Mouse (Mus musculus) forebrain, postnatal 0 days (tissue): ENCODE measurements around the gene Slc25a26. TPM values are rescaled to one million over a fixed set of nuclear protein-coding genes. Genes with fewer than 3 reads are reported as not detected.

Experiments used
- ATAC-seq: fragments of 200-750 bp; cut with Nextera tagmentation; 2 replicates; pipeline ENCODE4 v1.8.0; 2017; ENCODE audit warnings: mild to moderate bottlenecking, moderate library complexity
- DNase-seq: peaks from one replicate; pipeline ENCODE4 v3.0.0-alpha.2; 2015
- H3K27ac ChIP-seq: fragments of 300-500 bp; sonication (generic); 2 replicates; pipeline ENCODE4 v1.5.1; 2014; ENCODE audit warnings: low read depth, mild to moderate bottlenecking, antibody characterized with exemption, low read length, moderate library complexity, mixed read lengths
- H3K27me3 ChIP-seq: fragments of 300-500 bp; sonication (generic); 2 replicates; pipeline ENCODE4 v1.6.1; 2014; ENCODE audit warnings: mild to moderate bottlenecking, low read length, mixed read lengths; ENCODE audit not compliant: insufficient read depth
- H3K36me3 ChIP-seq: fragments of 300-500 bp; sonication (generic); 2 replicates; pipeline ENCODE4 v1.6.1; 2014; ENCODE audit warnings: mild to moderate bottlenecking, moderate library complexity; ENCODE audit not compliant: insufficient read depth
- H3K4me1 ChIP-seq: fragments of 300-500 bp; sonication (generic); 2 replicates; pipeline ENCODE4 v1.6.1; 2014; ENCODE audit warnings: antibody characterized with exemption; ENCODE audit not compliant: insufficient read depth
- H3K4me2 ChIP-seq: fragments of 300-500 bp; sonication (generic); 2 replicates; pipeline ENCODE4 v1.6.1; 2014; ENCODE audit warnings: low read depth, mild to moderate bottlenecking, moderate library complexity
- H3K4me3 ChIP-seq: fragments of 300-500 bp; sonication (generic); 2 replicates; pipeline ENCODE4 v1.5.1; 2014; ENCODE audit warnings: low read depth, low read length, mixed read lengths
- H3K9ac ChIP-seq: fragments of 300-500 bp; sonication (generic); 2 replicates; pipeline ENCODE4 v1.6.1; 2014; ENCODE audit warnings: mild to moderate bottlenecking
- H3K9me3 ChIP-seq: fragments of 300-500 bp; sonication (generic); 2 replicates; pipeline ENCODE4 v1.6.1; 2016; ENCODE audit warnings: low read length
- CTCF ChIP-seq: sonication (generic); IDR thresholded peaks from 2 replicates; pipeline ENCODE4 v1.5.1; 2016; ENCODE audit warnings: antibody characterized with exemption, control low read depth, low read depth
- whole genome bisulfite sequencing: fragments of 180-500 bp; shearing (Covaris S2); extraction: QIAGEN DNeasy Blood & Tissue Kit; methylation state at CpG from one replicate; pipeline ENCODE4 v1.1.7; 2014; 5-methylcytosine and 5-hydroxymethylcytosine counted together
- polyA plus RNA-seq: library from polyadenylated mRNA; unstranded; fragments of >200 nt; fragmentation: Nextera tagmentation; extraction: Ambion mirVana; gene quantifications from 2 replicates; pipeline ENCODE4 v1.2.1, GENCODE M21; 2015
- total RNA-seq: library from RNA; depleted of rRNA; stranded (reverse); fragments of >200 nt; gene quantifications from 2 replicates; pipeline ENCODE4 v1.2.3, GENCODE M21; 2014

Slc25a26 gene
- total and polyA plus RNA-seq, 2 experiments from 2014 or later, result 8.0 to 8.7 TPM

DNA sequence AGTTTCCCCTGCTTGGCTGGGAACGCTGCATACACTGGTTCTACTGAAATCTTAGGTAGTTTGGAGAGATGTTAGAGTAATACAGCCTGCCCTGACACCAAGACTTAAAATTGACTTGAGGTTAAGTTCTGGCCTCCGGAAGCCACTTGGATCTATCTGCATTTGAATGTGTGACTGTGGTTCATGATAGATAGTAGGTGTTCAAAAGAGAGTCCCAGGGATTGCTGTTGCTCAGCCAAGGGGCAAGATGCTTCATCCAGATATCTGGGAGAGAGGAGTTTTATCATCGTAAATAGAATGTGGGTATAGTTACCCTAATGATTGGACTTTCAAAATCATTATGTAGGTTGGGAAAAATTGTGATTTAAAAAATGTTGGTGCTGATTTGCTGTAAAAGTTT, 40.0 kb downstream of the Slc25a26 start:
- H3K9ac ChIP-seq, result no peak overlapping the region
- H3K36me3 ChIP-seq, result 0 out of 2 replicates have a peak, but pooled peaks cover 4% of the 10 kb centered on the region
- no peak overlapping the region for H3K4me2 ChIP-seq
- DNase-seq (no peak), ATAC-seq (no peak)
- 85% methylated on average over 3 of the region's 3 CpGs for WGBS
- H3K4me3 ChIP-seq, result no peak overlapping the region
- no peaks in the 10 kb centered on the region for H3K27me3 ChIP-seq
- no peaks in the 10 kb centered on the region for H3K9me3 ChIP-seq
- TF ChIP-seq CTCF, result no peak
- H3K27ac ChIP-seq, result no peak overlapping the region
- H3K4me1 ChIP-seq, result no peaks in the 10 kb centered on the region

DNA sequence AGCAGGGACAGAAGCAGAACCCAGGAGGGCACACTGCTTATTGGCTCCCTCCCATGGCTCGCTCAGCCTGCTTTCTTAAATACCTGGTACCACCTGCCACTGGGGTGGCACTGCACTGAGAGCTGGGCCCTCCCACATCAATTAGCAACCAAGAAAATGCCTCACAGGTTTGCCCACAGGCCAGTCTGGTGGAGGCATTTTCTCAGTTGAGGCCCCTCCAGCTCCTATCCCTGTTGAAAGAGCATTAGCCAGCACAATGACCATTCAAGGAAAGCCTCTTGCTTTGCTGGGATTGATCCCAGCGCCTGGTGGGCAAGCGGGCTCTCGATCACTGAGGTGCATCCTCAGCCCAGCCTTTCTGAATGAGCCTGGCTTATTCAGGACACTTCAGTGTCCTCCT, 40.5 kb downstream of the Slc25a26 start:
- WGBS, result 39% methylated on average over 4 of the region's 4 CpGs
- Histone ChIP-seq H3K9ac (no peak overlapping the region), H3K36me3 (0 out of 2 replicates have a peak, but pooled peaks cover 4% of the 10 kb centered on the region), H3K4me2 (no peak overlapping the region), H3K27ac (no peak overlapping the region), H3K9me3 (no peaks in the 10 kb centered on the region), H3K4me3 (no peak overlapping the region), H3K4me1 (no peaks in the 10 kb centered on the region), H3K27me3 (no peaks in the 10 kb centered on the region)
- TF ChIP-seq CTCF, result no peak
- DNase-seq (no peak), ATAC-seq (no peak)

DNA sequence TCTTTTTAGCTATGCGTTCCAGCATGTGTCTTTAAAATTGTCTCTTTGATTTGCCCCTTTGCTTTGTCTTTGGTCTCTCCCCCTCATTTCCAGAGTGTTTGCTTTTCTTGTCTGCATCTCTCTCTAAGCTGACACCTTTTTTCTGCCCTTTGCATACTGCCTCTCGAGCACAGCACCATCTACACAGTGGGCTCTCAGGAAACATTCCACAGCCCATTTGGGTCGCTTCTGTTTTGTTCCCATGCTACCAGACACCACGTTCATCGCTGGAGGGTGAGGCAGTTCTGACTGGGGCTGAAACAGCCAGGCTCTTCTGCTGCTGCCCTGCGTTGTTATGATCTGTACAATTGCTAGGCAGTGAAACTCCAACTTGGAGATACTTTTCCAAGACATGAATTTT, 41.0 kb downstream of the Slc25a26 start:
- no peak for ATAC-seq
- Histone ChIP-seq H3K4me2 (no peak overlapping the region), H3K4me1 (no peaks in the 10 kb centered on the region), H3K9me3 (no peaks in the 10 kb centered on the region), H3K27me3 (no peaks in the 10 kb centered on the region), H3K4me3 (no peak overlapping the region), H3K36me3 (0 out of 2 replicates have a peak, but pooled peaks cover 3% of the 10 kb centered on the region), H3K27ac (no peak overlapping the region), H3K9ac (no peak overlapping the region)
- no peak for TF ChIP-seq CTCF
- no peak for DNase-seq
- WGBS, result 27% methylated on average over 6 of the region's 6 CpGs

DNA sequence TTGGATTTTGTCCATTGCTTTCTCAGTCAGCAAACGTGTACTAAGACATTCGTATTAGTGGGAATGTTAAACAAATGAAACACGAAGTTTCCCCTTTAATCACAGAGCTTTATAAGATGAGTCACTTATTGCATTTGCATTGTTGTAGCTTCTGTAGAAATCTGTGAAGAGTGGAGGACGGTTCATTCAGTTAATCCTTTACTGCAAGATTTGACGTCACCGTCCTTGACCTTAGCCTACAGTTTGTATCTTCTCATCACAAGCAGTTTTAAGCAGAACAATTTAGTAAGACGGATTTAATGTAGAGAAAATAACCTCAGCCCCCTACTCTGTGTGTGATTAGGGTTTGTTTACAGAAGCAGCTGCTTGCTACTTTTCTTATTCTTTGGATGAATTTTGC, 41.7 kb downstream of the Slc25a26 start:
- DNase-seq (no peak), ATAC-seq (no peak)
- H3K4me1 ChIP-seq, result no peaks in the 10 kb centered on the region
- no peak overlapping the region for H3K4me2 ChIP-seq
- H3K27ac ChIP-seq, result no peak overlapping the region
- H3K4me3 ChIP-seq, result no peak overlapping the region
- H3K9ac ChIP-seq, result no peak overlapping the region
- H3K9me3 ChIP-seq, result no peaks in the 10 kb centered on the region
- no peak for TF ChIP-seq CTCF
- no peaks in the 10 kb centered on the region for H3K27me3 ChIP-seq
- H3K36me3 ChIP-seq, result no peaks in the 10 kb centered on the region
- WGBS, result 57% methylated on average over 7 of the region's 7 CpGs

DNA sequence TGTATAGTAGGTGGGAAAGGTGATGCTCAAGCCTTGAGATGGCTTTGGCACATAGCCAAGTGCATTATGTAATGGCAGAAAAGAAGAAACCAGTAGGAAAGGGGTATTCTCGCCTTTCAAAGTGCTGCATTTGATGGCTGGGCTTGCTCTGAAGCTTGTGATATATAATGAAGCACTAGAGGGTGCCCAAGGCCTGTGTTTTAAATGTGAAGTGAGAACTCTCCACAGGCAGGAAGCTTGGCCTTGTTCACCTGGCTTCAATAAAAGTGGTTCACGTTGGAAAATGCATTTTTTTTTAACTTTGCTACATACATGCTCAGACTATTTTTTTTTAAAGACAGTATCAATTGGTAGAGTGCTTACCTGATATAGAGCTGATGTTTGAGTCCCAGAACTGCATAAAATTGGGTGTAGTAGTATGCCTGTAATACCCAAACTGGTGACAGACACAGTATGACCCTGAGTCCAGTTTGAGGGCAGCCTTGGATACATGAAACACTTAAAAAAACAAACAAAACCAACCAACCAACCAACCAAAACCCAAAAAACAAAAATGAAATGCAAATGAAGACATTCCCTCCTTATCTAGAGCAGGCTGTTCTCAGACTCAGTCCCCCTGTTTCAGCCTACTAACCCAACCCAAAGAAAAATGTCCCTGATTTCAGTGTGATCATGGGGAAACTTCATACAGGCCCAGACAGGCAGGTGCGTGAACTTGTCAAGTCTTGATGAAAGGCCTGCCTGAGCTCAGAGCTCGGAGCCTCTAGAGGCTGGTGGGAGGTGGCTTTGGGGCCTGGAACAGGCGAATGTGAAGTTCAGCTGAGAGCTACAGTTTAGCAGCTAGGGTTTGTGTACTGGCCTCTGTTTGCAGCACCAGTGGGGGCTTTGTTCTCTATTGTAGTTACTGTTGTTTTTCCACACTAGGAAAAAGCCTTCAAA, 44.0 kb downstream of the Slc25a26 start:
- peak; percentile 82 for ATAC-seq
- peak; percentile 81 for TF ChIP-seq CTCF

DNA sequence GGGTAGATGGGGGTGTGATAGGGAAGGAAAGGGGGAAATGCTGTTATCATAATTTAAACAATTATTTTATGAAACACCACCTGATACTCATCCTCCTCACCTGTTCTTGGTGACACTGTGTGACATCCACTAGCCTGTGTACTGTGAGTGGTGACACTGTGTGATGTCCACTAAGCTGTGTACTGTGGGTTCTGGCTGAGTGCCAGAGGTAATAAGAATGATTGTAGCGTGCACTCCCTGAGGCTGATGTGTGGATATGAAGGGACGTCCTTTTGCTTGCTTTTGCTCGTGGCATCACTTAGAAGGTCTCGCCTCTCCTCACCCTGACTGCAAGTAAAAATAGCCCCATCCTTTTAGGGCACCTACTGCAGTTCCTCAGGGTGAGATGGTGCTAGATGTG, 47.1 kb downstream of the Slc25a26 start:
- Histone ChIP-seq H3K36me3 (no peaks in the 10 kb centered on the region), H3K27me3 (no peaks in the 10 kb centered on the region), H3K4me2 (no peak overlapping the region), H3K9me3 (no peaks in the 10 kb centered on the region), H3K4me3 (no peak overlapping the region), H3K4me1 (no peaks in the 10 kb centered on the region), H3K9ac (no peak overlapping the region), H3K27ac (no peak overlapping the region)
- DNase-seq, result no peak
- no peak for TF ChIP-seq CTCF
- WGBS, result 52% methylated on average over 4 of the region's 4 CpGs
- ATAC-seq, result no peak

More for the DNA sequence above, 44.0 kb downstream of the Slc25a26 start:
- Histone ChIP-seq H3K4me2 (no peak overlapping the region), H3K4me1 (no peaks in the 10 kb centered on the region), H3K27ac (no peak overlapping the region), H3K9ac (no peak overlapping the region), H3K27me3 (no peaks in the 10 kb centered on the region), H3K9me3 (no peaks in the 10 kb centered on the region), H3K36me3 (no peaks in the 10 kb centered on the region), H3K4me3 (no peak overlapping the region)
- peak; percentile 84 for DNase-seq
- WGBS, result 44% methylated on average over 5 of the region's 5 CpGs

DNA sequence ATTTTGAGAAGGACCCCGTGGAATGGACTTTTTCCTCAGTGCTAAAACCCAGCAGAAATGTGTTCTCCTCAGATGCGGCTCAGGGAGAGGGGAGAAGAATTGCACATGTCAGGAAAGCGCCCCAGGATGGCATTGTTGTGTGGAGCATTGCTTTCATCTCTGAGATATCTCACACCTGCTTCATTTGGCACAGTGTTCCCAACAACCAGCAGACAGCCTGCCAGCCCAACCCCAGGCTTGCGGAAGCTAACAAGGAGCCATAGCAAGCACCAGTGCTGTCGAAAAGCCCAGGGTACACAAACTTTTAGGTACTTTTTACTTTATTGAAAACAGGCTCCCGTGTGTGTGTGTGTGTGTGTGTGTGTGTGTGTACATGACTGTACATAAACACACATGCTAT, 50.2 kb downstream of the Slc25a26 start:
- DNase-seq, result no peak
- Histone ChIP-seq H3K4me1 (no peaks in the 10 kb centered on the region), H3K27ac (no peak overlapping the region), H3K27me3 (no peaks in the 10 kb centered on the region), H3K4me3 (no peak overlapping the region), H3K4me2 (no peak overlapping the region), H3K9me3 (no peaks in the 10 kb centered on the region), H3K9ac (no peak overlapping the region), H3K36me3 (no peaks in the 10 kb centered on the region)
- WGBS, result 65% methylated on average over 6 of the region's 6 CpGs
- no peak for TF ChIP-seq CTCF
- ATAC-seq, result no peak
